Mouse (Mus musculus) 3T3-L1 (cell line): ENCODE measurements around the gene Gprc5b.

Experiments
- DNase-seq: peaks from one replicate; pipeline ENCODE4 v3.0.0-alpha.2; 2015; ENCODE audit warnings: low read depth, low spot score

Gene Gprc5b

GRCm38 (mm10) chr7:118949749-118950148 lies 45.3 kb downstream of the Gprc5b start:
- peak; percentile 27 for DNase-seq

GRCm38 (mm10) chr7:118948677-118949282 lies 46.2 kb downstream of the Gprc5b start:
- no peak for DNase-seq

- DNase-seq, result peak; percentile 14
Observed at GRCm38 (mm10) chr7:118947241-118947640, 47.8 kb downstream of the Gprc5b start.

- no peak for DNase-seq
Observed at GRCm38 (mm10) chr7:118944884-118945283, 50.1 kb downstream of the Gprc5b start.

GRCm38 (mm10) chr7:118943170-118943569 lies 51.8 kb downstream of the Gprc5b start:
- no peak for DNase-seq

- DNase-seq, result no peak
Observed at GRCm38 (mm10) chr7:118942297-118942696, 52.7 kb downstream of the Gprc5b start.

GRCm38 (mm10) chr7:118937469-118938387 lies 57.3 kb downstream of the Gprc5b start:
- DNase-seq, result no peak

GRCm38 (mm10) chr7:118936844-118937243 lies 58.2 kb downstream of the Gprc5b start:
- no peak for DNase-seq

GRCm38 (mm10) chr7:118935306-118935705 lies 59.7 kb downstream of the Gprc5b start:
- peak; percentile 92 for DNase-seq

- peak; percentile 61 for DNase-seq
Observed at GRCm38 (mm10) chr7:118931502-118932395, 63.3 kb downstream of the Gprc5b start.

GRCm38 (mm10) chr7:118929601-118930311 lies 65.3 kb downstream of the Gprc5b start:
- DNase-seq, result peak; percentile 96

- peak; percentile 24 for DNase-seq
Observed at GRCm38 (mm10) chr7:118928916-118929315, 66.1 kb downstream of the Gprc5b start.

- no peak for DNase-seq
Observed at GRCm38 (mm10) chr7:118928316-118928715, 66.7 kb downstream of the Gprc5b start.

GRCm38 (mm10) chr7:118927279-118927678 lies 67.7 kb downstream of the Gprc5b start:
- DNase-seq, result no peak

GRCm38 (mm10) chr7:118926516-118927260 lies 68.3 kb downstream of the Gprc5b start:
- no peak for DNase-seq

GRCm38 (mm10) chr7:118925547-118925946 lies 69.5 kb downstream of the Gprc5b start:
- no peak for DNase-seq

- DNase-seq, result no peak
Observed at GRCm38 (mm10) chr7:118922441-118923202, 72.4 kb downstream of the Gprc5b start.
